Mouse (Mus musculus) lung, adult 2 months (tissue): Measurements from ENCODE around the gene Phyhipl.

ENCODE experiments used
- CTCF ChIP-seq: fragments of 200-500 bp; IDR thresholded peaks from 2 replicates; pipeline ENCODE4 v1.5.1; 2011; ENCODE audit warnings: mild to moderate bottlenecking, low read length, control low read depth; ENCODE audit not compliant: insufficient read depth
- POLR2A ChIP-seq: fragments of 200-500 bp; IDR thresholded peaks from 2 replicates; pipeline ENCODE4 v1.6.1; 2011; ENCODE audit warnings: low read depth, mild to moderate bottlenecking, control low read depth, low read length, borderline replicate concordance; ENCODE audit errors: extremely low read depth

DNA sequence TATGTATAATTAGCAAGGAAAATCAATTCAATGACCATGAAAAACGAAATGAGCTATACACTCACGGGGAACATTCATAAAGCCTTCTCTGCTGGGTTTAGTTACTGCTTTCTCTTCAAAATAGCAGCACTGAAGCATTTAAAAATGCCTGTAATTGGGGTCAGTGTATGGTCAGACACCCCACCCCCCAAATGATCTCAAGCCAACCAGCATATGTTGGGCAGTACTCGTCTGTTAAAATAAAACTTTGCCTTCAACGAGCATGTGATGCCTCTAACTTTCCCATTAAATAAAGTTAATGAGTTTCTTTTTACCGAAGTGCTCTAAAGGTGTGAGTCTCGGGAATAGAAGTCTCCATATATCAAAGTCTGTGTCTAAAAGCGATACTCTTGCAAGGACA is at the start of gene Phyhipl:
- no peak for TF ChIP-seq POLR2A
- TF ChIP-seq CTCF = no peak
